Comparison of ENCODE assay signal across 13 mouse cellular contexts in the genomic region with DNA sequence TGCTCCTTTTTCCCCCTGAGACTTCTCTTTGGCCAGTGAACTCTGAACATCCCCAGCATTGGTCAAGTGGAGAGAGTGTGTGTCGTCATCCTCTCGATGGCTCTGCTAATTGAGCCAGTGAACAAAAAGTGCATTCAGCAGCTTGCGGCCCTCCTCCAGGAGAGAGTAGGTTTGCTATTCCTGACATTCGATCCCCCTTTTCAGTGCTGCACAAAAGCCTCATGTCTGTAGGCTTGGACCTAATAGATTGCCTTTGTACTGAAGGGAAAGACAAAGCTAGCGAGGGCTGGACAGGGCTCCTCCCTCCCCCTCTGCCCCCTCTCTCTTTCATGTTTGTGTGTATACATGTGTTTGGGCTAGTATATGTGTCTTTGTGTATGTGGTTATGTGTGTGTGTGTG.
DNase-seq lines count a peak whose midpoint lies in the region; ATAC-seq and TF ChIP-seq lines count a peak whose summit lies in the region.
"Had no signal": no experiment of that assay in that cellular context is flagged by ENCODE, and none has a peak within 500 bp of the region (broad histone marks: within the 10 kb centered on the region; RNA-seq: fewer than 3 reads in every experiment).

No protein-coding gene starts in this region.

- no peak for DNase-seq in kidney, postnatal 36 days
- DNase-seq in embryo, embryonic 11 days: peak; percentile 74
- DNase-seq in forebrain, postnatal 0 days: peak; percentile 24
- no peak for DNase-seq in midbrain, embryonic 11.5 days (ENCODE audit: low spot score, missing footprints)
- no peak for DNase-seq in T-cell, adult 2 months (ENCODE audit: low spot score)
- DNase-seq in cerebellum, postnatal 10 days: no peak
- DNase-seq in left cerebral cortex, adult 2 months (ENCODE audit: extremely low spot score in 1 of 2, low spot score in 2 of 2): no peak
- DNase-seq: adrenal gland, postnatal 10 days; cerebellum, adult 18-20 months; kidney, adult 2 months had no signal

- no peak overlapping the region for H3K27ac ChIP-seq in kidney, embryonic 15.5 days
- no peak overlapping the region for H3K27ac ChIP-seq in forebrain, postnatal 0 days (ENCODE audit: low read depth, low read length)
- peak overlapping the region; percentile 22; the same call in 1 of the 2 replicates for H3K27ac ChIP-seq in midbrain, embryonic 11.5 days (ENCODE audit: low read depth, low read length)
- no peak overlapping the region for H3K27ac ChIP-seq in left cerebral cortex, adult 2 months
- H3K27ac ChIP-seq: liver, embryonic 15.5 days had no signal

- 17% methylated on average over 5 of the region's 5 CpGs for WGBS in kidney, embryonic 15.5 days
- 15% methylated on average over 5 of the region's 5 CpGs for WGBS in forebrain, postnatal 0 days
- WGBS in midbrain, embryonic 11.5 days: 6% methylated on average over 5 of the region's 5 CpGs

- TF ChIP-seq CTCF in forebrain, postnatal 0 days (IDR thresholded peaks at IDR 0.05; ENCODE audit: low read depth): no peak
- TF ChIP-seq CTCF in left cerebral cortex, adult 2 months (IDR thresholded peaks at IDR 0.05): no peak

- peaks cover 52% of the 10 kb centered on the region for H3K4me1 ChIP-seq in kidney, embryonic 15.5 days
- 0 out of 2 replicates have a peak, but pooled peaks cover 5% of the 10 kb centered on the region for H3K4me1 ChIP-seq in forebrain, postnatal 0 days (ENCODE audit: insufficient read depth)
- H3K4me1 ChIP-seq in midbrain, embryonic 11.5 days (ENCODE audit: control insufficient read depth, insufficient read depth, low read length): peaks cover 54% of the 10 kb centered on the region

- H3K36me3 ChIP-seq in kidney, embryonic 15.5 days: no peaks in the 10 kb centered on the region
- no peaks in the 10 kb centered on the region for H3K36me3 ChIP-seq in forebrain, postnatal 0 days (ENCODE audit: insufficient read depth)
- H3K36me3 ChIP-seq in midbrain, embryonic 11.5 days (ENCODE audit: control insufficient read depth, insufficient read depth, low read length): no peaks in the 10 kb centered on the region
- H3K36me3 ChIP-seq: liver, embryonic 15.5 days had no signal

- intact Hi-C loops in left cerebral cortex, adult 2 months (cut with DNase I): no loop called here

- H3K4me3 ChIP-seq in kidney, embryonic 15.5 days (replicated peaks): no peak overlapping the region
- H3K4me3 ChIP-seq in forebrain, postnatal 0 days (ENCODE audit: low read depth, low read length): no peak overlapping the region
- H3K4me3 ChIP-seq in midbrain, embryonic 11.5 days (ENCODE audit: low read depth, low read length): no peak overlapping the region
- no peak overlapping the region for H3K4me3 ChIP-seq in left cerebral cortex, adult 2 months
- H3K4me3 ChIP-seq: liver, embryonic 15.5 days; megakaryocyte, embryonic 14.5 days had no signal

- no peak overlapping the region for H3K4me2 ChIP-seq in kidney, embryonic 15.5 days
- H3K4me2 ChIP-seq in forebrain, postnatal 0 days (ENCODE audit: low read depth): no peak overlapping the region
- peak overlapping the region; percentile 18; the same call in 1 of the 2 replicates for H3K4me2 ChIP-seq in midbrain, embryonic 11.5 days
- H3K4me2 ChIP-seq: liver, embryonic 15.5 days had no signal

- peak; percentile 26; the same call in 1 of the 2 replicates for ATAC-seq in kidney, embryonic 15.5 days (replicated peaks; ENCODE audit: low FRiP score)
- peak; percentile 65 for ATAC-seq in forebrain, postnatal 0 days
- peak; percentile 66 for ATAC-seq in midbrain, embryonic 11.5 days (ENCODE audit: low FRiP score)

- H3K27me3 ChIP-seq in kidney, embryonic 15.5 days: no peaks in the 10 kb centered on the region
- peaks cover 16% of the 10 kb centered on the region for H3K27me3 ChIP-seq in forebrain, postnatal 0 days (ENCODE audit: insufficient read depth, low read length)
- H3K27me3 ChIP-seq in midbrain, embryonic 11.5 days (ENCODE audit: control insufficient read depth, insufficient read depth, low read length): peaks cover 2% of the 10 kb centered on the region
- H3K27me3 ChIP-seq: liver, embryonic 15.5 days had no signal

- H3K9me3 ChIP-seq in kidney, embryonic 15.5 days (replicated peaks): no peaks in the 10 kb centered on the region
- no peaks in the 10 kb centered on the region for H3K9me3 ChIP-seq in forebrain, postnatal 0 days (ENCODE audit: low read length)
- H3K9me3 ChIP-seq in midbrain, embryonic 11.5 days (ENCODE audit: control insufficient read depth, low read length): no peaks in the 10 kb centered on the region
- H3K9me3 ChIP-seq: liver, embryonic 15.5 days; megakaryocyte, embryonic 14.5 days had no signal

- no peak overlapping the region for H3K9ac ChIP-seq in kidney, embryonic 15.5 days
- H3K9ac ChIP-seq in forebrain, postnatal 0 days: no peak overlapping the region
- H3K9ac ChIP-seq in midbrain, embryonic 11.5 days (ENCODE audit: low read length): peak overlapping the region; percentile 20; the same call in 1 of the 2 replicates
- H3K9ac ChIP-seq: liver, embryonic 15.5 days had no signal

Comparison
In these comparisons a context has a peak if more than half of its experiments do, and no peak if none do; other contexts are left out.
1. DNase-seq: peak in embryo, embryonic 11 days (single experiment) and forebrain, postnatal 0 days (single experiment); none in kidney, postnatal 36 days (0 of 2), midbrain, embryonic 11.5 days (single experiment), T-cell, adult 2 months (single experiment), cerebellum, postnatal 10 days (0 of 2) and left cerebral cortex, adult 2 months (0 of 2).
2. Peak in every context shown above with its lines, with median percentiles within 50 percentile points of each other: ATAC-seq.